Mouse (Mus musculus) heart, adult 8-10 months (tissue): ENCODE data around the gene Gli2. TPM values are rescaled to one million over a fixed set of nuclear protein-coding genes. Genes with fewer than 3 reads are reported as not detected.

ENCODE experiments used
- DNase-seq: peaks from one replicate; pipeline ENCODE4 v3.0.0; 2022; ENCODE audit warnings: low spot score
- total RNA-seq, 4 experiments: library from RNA; stranded (reverse); gene quantifications; 2 replicates each; pipeline ENCODE4 v1.2.4; 2022

The Gli2 gene
- total RNA-seq, 4 experiments from 2014 or later = 0.80 to 1.5 (median 0.99) TPM

DNA sequence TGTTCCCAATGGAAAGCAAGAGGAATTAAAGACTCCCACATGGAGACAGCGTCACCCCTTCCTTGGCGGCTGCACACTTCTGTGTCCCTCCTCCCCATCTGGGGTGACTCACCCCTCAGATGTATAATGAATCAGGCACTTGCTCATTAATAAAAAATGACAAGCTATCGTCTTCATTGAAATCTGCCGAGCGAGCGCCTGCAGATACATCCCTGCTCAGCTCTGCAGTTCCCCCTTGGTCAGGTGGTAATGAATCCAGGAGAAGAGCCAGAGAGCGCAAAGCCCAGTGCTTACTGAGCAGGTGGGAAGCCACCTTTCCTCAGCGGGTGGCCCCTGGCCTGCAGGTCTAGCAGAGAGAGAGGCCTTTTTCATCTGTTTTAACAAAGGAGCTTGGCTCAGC, 112.1 kb downstream of the Gli2 start:
- no peak for DNase-seq

DNA sequence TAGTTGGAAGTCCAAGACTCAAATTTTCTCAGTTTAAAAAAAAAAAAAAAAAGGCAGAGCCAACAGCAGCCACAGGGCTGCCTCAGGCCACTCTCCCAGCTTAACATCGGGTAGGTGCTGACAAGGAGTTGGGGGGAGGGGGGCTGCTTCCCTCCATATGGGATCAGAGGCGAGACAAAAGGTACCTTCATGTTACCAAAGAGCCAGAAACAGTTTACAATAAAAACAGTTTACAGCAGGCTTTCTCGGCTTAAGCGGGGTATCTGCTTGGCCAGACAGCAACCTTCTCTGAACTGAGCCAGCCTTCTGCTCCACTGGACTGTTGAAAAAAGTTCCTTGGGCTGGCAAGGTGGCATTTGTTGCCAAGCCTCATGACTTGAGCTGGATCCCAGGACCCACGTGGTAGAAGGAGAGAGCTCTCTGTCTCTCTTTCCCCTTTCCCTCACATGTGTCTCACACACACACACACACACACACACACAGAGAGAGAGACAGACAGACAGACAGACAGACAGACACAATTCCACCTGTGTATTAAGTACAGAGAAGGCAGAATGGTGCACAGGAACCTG, 113.1 kb downstream of the Gli2 start:
- DNase-seq = no peak

DNA sequence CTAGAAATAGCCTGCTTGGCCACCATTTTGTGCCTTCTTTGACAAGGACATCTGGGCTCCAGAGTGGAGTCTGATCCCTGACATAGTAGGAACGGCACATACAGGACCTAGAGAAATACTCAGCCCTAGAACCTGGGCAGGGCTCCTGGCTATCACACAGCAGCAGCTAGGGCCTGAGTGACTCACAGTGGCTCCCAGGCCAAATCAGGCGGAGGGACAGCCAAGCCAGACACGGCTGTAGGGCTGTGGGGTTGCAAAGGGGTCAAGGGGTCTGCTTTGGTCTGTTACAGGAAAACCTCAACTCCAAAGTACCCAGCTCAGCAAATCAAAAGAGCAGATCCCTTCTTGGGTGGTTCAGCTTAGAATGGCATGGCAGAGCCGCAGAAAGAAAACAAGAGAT, 115.2 kb downstream of the Gli2 start:
- DNase-seq = no peak

DNA sequence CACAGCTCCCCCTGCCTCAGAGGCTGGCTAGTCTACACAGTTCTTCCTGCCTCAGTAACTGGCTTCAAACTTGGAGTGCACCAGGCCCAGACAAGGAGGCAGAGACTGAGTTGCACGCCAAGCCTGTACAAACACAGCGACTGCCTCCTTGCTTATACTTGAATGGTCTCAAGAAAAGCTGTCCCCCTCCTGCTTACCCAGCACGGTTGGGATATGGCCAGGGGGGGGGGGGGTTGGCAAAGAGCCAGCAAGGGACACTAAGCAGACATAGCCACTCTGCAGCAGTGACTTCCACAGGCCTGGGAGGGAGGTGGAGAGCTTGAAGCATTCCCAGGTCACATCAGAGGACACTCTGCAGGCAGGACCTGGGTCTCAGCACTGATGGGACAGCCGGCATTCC, 117.3 kb downstream of the Gli2 start:
- DNase-seq = no peak

DNA sequence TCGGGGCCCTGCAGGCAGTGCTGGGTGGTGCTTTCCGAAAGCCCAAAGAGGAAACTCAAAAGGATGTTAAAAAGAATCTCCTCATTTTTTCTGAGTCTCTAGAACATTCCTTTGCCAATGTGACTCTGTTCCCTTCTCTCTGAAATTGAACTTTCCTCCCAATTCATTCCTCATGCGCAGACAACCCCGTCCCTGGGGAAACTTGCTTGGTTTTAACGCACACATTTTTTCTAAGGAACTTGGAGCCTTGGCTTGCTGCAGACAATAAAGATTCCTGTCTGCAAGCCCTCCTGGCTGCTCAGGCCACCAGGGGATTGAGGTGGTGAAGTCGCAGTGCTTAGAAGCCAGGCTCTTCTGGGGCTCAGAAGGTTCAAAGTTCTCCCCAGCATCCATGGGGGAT, 117.9 kb downstream of the Gli2 start:
- DNase-seq = no peak

DNA sequence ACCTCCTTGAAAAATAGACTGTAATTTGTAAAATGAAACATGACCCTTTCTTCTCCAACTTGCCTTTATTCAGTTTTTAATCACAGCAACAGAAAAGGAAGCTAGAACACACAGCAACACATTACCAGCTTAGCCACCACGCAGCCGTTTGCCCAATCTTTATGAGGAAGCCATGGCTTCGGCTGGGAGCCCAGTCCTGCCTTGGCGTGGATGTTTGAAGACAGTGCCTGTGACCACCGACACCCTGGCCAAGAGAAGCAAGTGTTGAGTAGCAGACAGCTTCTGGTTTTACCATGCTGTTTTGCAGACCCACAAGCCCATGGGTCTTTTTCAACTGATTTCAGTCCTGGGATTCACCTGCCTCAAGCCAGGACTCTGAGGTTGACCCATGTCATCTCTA, 121.3 kb downstream of the Gli2 start:
- DNase-seq = no peak

DNA sequence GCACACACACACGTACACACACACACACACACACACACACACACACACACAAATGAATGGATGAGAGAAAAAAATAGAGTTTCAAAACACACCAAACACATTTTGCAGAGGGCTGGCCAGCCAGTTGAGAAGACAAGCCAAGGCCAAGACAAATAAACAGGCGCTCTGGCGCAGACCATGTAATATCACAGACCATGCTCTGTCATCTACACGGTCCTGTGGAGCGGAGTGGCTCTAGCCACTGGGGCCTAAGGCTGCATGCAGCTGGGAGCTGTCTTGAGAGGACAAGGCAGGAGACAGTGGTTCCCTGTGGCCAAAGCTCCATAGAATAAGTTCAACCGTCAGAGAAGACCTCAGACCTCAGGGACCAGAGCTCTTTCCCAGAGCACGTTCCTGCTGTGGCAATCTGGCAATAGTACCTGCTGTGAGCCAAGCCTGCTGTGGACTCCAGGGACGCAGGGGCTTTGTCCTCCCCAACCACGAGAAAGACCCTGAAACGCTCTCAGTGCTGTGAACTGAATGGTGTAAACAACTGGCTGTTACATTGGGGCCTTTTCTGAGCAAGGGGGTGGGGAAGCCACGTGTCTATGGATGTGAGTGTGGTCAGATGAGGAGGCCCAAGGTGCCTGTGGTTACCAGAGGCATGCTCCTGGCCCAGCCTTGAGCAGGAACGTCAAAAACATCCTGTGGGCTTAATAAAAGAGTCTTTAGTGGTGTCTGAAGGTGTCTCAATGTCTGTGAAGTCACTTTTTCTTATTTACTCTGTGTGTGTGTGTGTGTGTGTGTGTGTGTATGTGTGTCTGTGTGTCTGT, 125.7 kb downstream of the Gli2 start:
- DNase-seq = peak; percentile 38

DNA sequence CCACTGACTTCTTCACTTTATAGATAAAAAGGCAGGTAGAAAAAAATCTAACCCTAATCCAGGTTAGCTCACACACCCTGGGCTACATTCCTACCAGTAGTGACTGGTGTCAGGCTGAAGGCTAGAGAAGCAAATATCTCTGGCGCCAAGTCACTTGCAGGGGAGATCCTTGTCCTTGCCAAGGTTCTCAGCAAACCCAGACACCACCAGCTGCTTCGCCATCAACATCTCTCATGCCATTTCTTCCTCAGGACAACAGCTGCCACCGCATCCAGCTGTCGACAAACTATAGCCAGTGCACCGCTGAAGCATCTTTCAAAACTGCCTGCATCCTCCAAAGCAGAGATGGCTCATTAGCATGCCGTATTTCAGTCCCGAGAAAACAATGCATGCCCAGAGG, 126.9 kb downstream of the Gli2 start:
- DNase-seq = no peak

DNA sequence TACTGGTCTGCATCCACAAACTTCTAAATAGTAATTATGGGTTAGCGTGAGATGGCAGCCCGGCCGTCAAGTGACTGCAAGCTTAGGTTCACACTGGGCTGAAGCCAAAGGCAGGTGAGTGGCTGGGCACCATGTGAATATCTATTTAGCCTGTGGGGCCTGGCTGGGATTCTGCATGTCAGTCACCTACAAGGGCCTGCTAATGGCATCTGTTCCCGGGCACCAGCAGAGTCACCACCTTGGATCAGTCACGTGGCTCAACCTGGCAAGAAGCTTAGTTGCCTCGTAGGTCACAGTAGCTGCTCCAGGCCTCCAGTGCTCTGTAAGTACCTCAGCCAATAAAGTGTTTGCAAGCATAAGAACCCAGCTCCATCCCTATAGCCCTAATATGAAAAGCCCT, 131.2 kb downstream of the Gli2 start:
- DNase-seq = no peak

DNA sequence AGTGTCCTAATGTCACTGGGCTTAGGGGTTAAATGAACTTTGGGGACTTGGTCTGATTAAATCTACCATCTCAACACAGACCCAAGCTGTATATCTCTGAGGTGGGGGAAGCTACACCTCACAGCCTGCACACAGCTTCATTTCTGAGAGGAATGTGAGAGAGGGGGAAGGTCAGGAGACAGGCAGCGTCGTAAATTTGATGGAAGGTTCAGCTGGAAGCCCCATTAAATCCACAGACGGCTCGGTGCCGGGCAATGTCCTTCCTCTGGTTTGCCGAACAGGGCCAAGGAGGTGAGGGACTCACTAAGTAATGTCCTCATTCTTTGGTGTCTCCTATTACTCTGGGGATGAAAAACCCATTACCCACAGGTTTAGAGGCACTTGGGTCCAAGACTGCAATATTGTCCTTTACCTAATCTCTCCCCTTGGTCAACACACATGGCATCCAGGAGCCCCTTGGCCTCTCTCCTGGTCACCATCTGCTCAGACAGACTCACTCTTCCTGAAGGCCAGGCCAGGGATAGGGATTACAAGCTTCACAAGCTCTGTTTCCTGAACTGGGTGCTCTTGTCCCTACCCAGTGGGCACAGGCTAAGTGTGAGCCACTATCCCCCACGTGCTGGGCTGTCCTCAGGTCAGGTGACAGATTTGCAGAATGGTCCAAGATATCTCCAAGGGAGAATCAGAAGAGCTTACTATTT, 135.7 kb downstream of the Gli2 start:
- no peak for DNase-seq

DNA sequence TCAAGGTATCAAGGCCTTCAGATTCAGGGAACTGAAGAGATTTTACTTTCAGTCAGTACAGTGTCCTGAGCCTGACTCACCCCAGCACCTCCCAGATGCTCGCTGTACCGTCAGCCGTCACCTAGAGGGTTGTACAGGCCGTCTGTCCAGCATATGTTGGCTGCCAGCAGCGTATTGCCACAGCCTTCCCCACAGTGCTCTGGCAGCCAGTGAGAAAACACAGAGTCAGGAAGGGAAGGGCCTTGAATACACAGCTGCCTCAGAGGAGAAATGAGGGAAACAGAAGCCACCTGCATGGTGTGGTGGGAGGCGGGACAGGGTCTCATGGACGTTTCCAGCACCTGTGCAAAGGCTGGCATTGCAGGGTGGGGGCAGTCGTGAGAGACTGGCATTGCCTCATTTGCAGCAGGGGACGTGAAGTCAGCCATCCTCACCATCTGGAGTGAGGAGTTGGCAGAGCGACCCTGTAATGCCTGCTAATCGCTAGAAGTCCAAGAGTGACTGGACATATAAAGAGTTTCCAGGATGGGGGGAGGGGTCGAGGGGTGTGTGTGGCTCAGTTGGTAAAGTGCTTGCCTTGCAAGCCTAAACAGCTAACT, 136.8 kb downstream of the Gli2 start:
- DNase-seq = no peak

DNA sequence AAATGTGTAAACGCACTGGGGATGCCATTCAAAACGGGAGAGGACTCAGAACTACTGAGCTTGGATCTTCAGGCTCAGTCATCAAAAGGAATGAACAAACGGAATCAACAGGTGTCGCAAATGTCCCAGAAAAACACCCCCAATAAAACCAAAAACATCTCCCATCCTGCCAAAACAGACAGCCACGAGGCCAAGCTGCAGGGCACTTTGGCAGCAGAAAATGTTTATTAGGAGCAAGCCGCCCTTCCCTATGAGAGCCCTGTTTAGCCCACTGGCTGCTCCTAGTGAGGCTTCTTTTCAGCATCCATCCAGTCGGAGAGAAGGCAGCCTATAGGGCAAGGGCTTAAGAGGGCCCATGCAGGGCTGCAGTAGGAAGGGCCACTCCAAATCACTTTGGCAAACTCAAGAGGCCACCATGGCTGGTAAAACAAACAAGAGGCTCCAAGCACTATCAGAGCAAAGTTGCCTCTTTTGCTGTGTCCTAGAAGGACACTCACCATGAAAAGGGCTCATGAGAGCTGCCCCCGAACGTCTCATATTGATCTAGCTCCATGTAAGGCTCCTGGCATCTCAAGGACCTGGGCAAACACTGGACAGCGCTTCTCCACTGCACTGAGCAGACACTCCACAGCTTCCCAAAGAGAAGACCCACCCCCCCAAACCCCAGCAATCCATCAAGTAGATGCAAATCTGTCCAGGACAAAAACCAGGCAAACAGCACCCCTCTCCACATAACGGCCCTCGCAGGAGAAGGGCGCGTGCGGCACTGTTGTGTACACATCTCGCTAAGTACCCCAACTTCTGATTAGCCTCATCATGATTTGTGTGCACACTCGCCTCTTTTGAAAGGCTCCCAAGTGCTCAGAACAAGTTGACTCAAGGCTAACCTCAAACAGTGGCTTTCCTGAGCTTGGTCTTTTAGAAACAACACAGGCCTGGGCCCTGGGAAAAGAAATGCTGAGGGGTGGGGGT, 139.7 kb downstream of the Gli2 start:
- no peak for DNase-seq

DNA sequence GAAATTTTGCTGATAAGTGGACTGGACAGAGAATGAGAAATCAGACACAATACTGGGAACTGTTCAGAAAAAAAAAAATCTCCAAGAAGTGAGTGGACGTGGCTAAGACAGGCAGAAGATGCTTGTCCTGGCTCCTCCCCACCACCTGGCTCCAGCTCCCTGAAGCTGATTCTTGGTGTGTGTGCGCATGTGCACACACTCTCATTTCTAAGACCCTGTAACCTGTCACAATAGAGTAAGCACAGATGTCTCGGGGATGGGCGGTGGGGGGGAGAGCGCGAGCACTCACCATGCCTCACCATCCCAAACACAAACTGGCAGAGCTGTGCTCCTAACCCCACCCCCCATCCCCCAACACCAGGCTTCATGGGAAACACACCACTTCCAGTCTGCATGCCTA, 140.5 kb downstream of the Gli2 start:
- DNase-seq = no peak

DNA sequence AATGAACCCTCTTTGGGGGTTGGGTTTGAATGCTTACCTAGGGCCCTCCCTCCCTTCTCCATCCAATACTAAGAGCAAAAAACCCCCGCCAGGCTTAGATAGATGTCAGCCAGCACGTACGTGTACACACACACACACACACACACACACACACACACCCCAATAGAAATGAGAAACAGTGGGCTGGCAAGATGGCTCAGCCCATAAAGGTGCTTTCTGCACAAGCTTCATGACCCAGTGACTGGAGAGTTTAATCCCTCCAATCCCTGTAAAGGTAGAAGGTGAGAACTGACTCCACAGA, 142.0 kb downstream of the Gli2 start:
- DNase-seq = no peak

DNA sequence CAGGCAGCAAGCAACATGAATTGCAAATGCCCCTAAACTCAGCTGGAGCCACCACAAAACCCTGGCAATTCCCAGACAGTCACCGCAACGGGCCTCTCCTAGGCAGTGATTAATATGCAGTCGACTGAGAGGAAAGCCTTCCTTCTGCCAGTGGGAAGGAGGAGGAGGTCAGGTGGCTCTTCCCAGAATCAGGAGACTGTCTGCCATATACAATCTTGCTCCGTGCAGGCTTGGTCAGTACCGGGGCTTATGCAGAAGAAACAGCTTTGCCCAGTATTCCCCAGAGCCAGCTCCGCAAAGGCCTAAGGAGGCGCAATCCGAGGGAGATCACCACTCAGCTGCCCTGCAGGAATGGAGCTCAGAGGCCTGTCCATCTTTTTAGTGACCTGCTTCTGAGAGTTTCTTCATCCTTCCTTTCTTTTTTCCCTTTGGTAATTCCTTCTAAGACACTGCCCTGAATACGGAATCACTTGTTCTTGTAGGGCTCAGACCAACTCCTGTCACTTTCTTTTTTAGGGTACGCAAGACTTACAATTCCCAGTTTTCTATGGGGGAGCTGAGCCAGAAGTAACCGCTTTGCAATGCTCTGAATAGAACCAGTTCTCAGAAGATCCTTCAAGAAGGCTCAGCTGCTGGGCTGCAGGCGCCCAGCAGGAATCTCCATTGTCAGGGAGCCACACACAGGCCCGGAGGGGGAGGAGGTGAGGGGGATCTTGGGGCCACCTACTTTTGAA, 142.6 kb downstream of the Gli2 start:
- DNase-seq = no peak

DNA sequence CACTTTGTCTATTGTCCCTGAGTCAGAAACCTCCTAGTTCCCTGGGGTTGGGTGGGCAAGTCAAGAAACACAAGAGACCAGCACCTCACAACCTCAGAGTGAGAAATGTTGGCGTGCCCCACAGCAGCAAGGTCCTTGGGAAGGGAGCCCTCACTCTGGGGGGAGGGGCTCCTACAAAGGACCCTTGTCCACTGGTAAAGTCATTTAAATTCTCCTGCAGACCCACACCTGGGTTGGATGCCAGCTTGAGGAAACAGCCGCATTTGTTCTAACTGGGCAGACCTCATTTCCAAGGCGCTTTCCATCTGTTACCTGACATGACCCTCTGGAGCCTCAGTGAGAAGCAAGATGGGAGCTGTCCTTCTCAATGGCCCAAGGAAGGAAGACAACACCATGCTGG, 144.4 kb downstream of the Gli2 start:
- DNase-seq = no peak

DNA sequence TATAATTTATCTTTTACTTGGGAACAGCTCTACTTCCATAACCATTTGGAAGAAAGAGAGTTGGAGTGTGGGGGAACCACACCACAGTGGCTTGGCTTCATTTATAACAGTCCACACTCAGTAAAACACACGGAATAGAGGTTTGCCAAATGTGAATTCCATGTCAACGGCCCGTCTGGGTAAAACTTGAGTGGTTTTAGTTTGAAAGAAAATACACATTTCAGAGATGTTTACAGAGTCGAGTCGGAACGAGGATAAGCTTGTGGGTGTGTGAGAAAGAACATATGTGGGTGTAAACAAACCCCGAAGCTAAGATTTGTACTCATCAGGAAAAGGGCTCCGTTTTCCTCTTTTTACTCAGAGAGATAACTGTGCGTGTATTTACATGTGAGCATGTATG, 145.8 kb downstream of the Gli2 start:
- DNase-seq = no peak

DNA sequence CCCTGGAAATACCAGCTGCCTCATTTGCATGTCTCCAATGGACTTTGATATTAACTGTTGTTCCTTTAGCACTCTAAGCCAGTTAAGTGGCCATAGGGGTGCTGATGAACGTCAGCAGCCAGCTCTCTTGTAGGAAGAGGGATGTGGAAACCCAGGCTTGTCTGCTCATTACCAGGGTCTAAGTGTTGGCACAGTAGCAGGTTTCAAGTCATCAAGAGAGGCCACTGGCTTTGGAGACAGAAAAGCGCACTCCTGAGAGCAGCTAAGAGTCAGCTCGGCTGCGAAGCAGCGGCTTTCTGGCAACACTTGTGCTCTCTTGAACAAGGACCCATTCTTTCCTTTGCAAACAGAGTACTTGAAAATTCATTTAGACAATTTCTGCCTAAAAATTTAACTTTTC, 148.1 kb downstream of the Gli2 start:
- no peak for DNase-seq

DNA sequence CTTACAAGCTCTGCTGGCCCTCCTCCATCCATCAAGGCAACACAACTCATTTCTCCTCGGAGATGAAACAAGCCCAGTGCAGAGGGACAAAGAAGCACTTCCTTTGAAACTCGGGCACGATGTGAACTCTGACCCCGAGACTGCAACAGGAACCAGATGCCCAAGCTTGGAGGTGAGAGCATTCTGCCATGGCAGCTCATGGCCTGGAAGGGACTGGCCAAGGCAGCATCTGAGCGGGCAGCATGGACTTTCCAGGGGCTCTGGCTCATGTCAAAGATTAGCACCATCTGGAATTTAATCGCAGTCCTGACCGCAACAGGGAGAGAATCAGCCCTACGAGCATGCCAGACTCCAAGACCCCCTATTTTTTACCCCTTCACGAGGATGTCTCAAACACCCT, 148.5 kb downstream of the Gli2 start:
- DNase-seq = no peak

DNA sequence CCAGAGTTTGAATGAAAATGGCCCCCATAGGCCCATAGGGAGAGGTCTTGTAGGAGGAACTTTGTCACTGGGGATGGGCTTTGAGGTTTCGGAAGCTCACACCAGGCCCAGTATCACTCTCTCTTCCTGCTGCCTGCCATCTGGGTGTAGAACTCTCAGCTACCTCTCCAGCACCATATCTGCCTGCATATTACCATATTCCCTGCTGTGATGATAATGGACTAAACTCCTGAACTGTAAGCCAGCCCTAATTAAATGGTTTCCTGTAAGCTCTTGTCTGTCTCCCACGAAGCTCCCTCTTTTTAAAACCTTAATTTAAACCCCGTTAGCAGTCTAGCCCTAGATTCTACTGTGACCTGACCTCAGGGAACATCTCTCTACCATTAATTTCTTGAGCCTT, 149.0 kb downstream of the Gli2 start:
- no peak for DNase-seq

DNA sequence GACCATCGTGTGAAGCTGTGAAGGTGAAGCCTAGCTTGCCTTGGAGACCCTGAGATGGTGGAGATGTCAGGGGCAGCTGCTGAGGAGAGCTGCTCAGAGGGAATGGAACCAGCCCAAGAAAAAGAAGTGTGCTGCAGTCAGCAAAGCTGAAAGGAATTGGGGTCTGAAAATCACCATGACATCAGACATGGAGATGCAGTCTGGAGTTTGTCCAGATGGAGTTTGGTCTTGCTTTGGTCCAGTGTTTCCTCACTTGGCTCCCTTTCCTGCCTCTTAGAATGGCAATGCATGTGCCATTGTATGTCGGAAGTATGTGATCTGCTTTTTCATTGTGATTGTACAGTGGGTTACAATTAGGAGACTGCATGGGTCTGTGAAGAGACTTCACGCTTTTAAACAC, 149.7 kb downstream of the Gli2 start:
- no peak for DNase-seq
